Mouse (Mus musculus) frontal cortex, postnatal 36 days (tissue): ENCODE measurements around the gene AC124502.3.

Experiments
- DNase-seq, 2 experiments: peaks; one replicate each; pipeline ENCODE4 v3.0.0; 2022; ENCODE audit warnings: low spot score in 2 of 2

Gene AC124502.3

DNA sequence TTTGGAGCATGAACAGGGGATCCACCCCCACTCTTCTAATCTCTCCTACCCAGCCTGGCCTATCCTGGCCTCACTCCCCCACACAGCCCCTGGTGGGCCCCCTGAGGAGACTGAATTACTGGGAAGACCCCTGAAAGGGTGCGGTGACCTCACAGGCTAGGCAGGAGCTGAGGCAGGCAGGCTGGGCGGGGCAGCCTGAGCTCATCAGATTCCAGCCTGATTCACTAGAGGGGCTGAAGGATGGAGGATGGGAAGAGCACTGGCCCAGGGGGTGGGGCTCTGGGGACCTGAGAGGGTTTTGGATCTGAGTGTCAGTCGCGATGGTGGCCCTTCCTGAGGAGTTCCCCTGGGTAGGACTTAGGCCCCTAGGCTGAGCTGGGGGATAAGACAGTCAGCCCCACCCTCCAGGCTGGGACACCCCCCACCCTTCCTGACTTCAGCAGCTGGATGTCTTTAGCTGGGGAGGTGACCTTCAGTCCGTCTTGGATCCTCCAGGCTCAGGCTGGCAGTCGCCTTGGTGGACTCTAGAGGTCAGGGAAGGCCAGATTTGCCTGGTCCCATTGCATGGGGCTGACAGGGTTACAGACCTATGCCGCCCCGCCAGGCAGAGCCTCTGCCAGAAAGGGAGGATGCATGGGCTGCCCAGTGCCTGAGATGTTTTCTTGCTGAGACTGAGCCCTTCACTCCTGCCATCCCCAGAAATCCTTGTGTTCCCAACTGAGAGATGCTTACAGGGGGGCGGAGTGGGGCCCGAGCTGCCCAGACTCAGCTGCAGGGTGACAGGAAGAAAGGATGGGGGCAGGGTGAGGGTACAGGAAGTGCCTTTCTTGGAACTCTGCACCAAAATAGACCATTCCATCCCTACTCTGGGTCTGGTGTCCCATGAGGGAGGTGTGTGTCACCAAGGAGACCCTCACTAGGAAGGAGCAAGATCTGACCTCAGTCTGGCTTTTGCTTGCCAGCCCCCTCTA, 20.4 kb downstream of the AC124502.3 start:
- no peak for DNase-seq

GRCm38 (mm10) chr19:5060365-5061330, 22.0 kb downstream of the AC124502.3 start:
- no peak for DNase-seq

DNA sequence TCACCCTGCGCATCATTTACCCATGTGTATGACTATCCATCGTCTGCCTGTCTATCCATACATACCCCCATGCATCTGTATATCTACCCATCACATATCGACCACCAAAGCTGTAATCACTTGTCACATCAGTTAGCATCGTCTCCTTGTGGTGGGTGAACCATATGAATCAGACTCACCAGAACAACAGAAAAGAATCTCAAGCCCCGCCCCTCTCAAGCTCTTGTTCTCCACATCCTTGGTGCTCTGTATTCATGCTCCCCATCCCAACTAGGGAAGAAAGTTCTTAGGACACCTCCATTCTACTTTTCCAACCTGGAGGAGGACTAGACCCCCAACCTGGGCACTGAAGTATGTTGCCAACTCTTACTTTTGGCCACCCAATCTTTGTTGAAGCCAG, 23.4 kb downstream of the AC124502.3 start:
- no peak for DNase-seq

- no peak for DNase-seq
These were observed 23.8 kb downstream of the AC124502.3 start for GRCm38 (mm10) chr19:5062446-5062845.

DNA sequence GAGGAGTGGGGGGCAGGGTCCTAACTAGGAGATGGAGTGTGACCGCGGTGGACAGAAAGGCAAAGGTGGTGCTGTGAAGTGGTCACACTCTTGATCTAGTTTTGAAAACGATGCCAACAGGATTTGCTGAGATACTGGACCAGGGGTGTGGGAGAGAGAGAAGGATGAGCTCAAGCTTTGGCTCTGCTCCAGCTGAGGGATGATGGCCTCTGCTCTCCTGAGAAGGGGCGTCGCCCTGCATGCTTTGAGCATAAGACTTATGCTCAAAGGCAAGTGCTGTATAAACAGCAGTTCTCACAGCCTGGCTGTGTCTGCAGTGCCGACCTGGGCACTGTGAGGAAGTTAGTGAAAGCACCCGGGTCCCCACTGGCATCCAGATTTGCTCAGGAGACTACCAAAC, 26.4 kb downstream of the AC124502.3 start:
- DNase-seq = no peak

DNA sequence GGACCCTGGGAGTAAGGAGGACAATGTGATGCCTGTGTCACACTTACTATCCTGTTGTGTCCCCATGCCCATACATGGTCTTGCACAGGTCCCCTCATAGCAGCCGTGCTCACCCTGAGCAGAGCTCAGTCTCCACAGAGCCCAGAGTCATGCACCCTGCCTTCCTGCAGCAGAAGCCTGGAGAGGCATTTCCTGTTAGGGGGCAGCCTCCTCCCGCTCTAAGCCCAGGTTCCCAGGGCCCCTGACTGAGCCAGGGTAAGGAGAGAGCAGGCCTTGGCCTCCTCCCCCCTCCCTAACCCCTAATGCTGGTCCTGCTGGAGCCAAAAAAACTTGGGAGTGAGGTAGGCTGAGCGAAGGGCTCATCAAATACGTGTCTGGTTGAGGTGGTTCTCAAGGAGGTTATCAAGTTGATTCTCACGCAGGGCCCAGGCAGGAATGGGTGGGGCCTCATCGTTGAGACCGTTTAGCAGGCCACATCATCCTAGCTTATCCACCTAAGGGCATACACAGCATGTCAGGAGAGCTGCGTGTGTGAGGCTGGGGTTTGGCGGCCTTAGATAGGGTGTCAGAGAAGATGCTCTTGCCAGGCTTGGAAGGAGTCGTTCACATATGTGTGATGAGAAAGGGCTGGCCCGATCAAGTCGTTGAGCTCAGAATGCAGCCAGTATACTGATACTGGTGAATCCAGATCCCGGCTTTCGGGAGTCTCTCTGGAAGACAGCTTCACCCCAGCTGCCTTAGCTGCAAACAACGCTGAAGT, 28.5 kb downstream of the AC124502.3 start:
- DNase-seq = no peak

- peak in 1 of 2 experiments; percentile 15 for DNase-seq
These were observed 29.3 kb downstream of the AC124502.3 start, which contains the start of gene Cd248 for GRCm38 (mm10) chr19:5067867-5068569. TSS of gene Cd248 (plus strand) at chr19:5068078.

- DNase-seq = no peak
These were observed 30.0 kb downstream of the AC124502.3 start for GRCm38 (mm10) chr19:5068570-5069234.

DNA sequence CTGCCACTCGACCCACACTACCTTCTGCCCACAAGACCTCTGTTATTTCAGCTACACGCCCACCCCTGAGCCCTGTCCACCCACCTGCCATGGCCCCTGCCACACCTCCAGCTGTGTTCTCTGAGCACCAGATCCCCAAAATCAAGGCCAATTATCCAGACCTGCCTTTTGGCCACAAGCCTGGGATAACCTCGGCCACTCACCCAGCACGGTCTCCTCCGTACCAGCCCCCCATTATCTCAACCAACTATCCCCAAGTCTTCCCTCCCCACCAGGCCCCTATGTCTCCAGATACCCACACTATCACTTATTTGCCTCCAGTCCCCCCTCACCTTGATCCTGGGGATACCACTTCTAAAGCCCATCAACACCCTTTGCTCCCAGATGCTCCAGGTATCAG, 30.8 kb downstream of the AC124502.3 start:
- DNase-seq = no peak

DNA sequence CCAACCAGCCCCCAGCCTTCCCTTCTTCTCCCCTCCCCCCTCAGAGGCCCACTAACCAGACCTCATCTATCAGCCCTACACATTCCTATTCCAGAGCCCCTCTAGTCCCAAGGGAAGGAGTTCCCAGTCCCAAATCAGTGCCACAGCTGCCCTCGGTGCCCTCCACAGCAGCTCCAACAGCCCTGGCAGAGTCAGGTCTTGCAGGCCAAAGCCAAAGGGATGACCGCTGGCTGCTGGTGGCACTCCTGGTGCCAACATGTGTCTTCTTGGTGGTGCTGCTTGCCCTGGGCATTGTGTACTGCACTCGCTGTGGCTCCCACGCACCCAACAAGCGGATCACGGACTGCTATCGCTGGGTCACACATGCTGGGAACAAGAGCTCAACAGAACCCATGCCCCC, 31.3 kb downstream of the AC124502.3 start:
- no peak for DNase-seq

GRCm38 (mm10) chr19:5071077-5071476, 32.4 kb downstream of the AC124502.3 start:
- DNase-seq = no peak

DNA sequence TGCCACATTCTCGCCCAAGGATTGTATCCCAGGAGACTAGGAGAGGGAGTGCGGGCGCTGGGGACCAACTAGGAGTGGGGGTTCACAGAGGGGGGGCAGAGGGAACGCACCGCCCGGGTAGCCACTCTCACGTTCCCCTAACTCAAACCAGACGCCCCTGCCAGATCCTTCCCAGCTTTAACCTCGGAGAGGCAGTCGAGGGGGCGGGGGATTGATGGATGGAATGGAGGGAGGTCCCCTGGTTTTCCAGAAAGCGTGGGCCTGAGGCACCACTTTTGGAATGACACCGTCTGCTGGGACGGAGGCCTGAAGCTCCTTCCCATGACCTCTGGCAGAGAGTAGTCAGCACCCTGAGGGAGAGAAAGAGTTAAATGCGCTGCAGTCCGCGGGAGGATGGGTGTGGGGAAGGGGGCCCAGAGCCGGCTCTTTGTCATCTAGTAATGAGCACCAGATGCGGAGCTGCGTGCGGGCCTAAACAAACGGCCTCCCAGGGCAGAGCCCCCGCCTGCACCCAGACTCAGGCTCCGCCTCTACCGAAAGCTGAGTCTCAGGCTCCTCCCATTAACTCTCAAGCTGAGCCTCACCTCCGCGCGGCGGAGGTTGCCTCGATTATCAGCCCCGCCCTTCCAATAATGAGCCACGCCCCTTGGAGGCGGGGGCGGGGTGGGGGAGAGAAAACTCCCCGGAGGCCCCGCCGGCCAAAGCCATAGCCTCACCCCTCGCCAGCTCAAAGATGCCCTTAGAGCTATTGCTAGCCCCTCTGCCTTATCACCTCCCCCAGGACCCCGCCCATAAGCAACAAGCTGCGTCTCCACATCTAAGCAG, 33.1 kb downstream of the AC124502.3 start:
- peak in 1 of 2 experiments; percentile 50 for DNase-seq

DNA sequence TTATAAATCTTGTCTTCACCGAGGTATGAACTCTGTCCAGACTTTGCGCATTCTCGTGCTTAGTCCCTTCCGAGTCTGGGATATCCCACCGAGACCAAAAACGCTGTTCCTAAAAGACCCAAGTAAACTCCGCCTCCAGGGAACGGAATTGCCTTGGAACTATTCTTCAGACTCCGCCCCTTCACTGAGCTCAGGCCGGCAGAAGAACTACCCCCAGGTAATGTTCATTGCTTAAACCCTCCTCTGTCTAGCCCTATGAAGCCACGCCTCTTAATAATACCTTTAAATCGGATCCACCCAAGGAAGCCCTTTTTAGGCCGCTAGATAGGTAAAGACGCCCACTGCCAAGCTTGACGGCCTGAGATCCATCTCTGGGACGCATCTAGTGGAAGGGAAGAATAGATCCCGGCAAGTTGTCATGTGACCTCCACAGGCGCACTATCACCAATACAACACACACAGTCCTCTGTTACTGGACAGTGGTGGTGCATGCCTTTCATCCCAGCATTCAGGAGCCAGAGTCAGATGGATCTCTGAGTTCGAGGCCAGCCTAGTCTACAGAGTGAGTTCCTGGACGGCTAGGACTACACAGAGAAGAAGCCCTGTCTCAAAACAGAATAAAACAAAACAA, 33.8 kb downstream of the AC124502.3 start:
- peak in 1 of 2 experiments; percentile 4 for DNase-seq

- DNase-seq = peak in 1 of 2 experiments; percentile 28
These were observed 34.3 kb downstream of the AC124502.3 start for GRCm38 (mm10) chr19:5073028-5073427.

- DNase-seq = peak in 1 of 2 experiments; percentile 16
These were observed 34.8 kb downstream of the AC124502.3 start for GRCm38 (mm10) chr19:5073518-5073917.

DNA sequence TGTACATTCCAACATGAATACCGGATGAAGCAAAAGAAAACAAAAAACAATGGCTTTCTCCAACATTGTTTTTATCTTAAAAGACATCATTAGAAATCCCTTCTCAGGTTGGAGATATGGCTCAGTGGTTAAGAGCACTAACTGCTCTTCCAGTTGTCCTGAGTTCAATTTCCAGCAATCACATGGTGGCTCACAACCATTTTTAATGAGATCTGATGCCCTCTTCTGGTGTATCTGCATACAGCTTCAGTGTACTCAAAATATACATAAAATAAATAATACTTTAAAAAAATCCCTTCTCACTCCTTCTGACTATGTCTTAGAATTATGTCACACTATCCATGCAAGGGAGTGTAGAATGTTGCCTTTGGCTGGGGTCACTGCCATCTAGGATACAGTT, 40.6 kb downstream of the AC124502.3 start:
- DNase-seq = no peak

DNA sequence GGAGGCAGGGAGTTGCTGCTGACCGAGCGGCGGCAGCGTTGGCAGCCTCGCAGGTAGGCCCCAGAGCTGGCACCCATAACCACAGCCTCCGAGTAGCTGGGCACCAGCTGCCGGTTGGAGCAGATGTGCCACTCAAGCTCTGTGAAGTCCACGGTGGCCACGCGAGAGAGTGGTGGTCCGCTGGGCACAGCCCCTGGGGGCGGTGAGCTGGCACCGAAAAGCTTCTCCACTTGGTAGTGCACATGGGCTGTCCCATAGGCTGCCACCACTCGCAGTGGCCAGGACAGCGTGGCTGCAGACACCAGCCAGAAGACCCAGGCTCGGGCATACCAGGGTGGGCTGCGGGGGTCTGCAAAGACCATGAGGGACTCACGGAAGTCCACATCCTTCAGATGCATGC, 43.3 kb downstream of the AC124502.3 start:
- DNase-seq = no peak

GRCm38 (mm10) chr19:5082596-5082995, 43.9 kb downstream of the AC124502.3 start:
- no peak for DNase-seq
